Mouse (Mus musculus) ES-E14 (cell line): ENCODE data around the gene Morn5. TPM values are rescaled to one million over a fixed set of nuclear protein-coding genes. Genes with fewer than 3 reads are reported as not detected.

Experiments used
- DNase-seq: peaks from one replicate; pipeline ENCODE4 v3.0.0-alpha.2; 2013; ENCODE audit warnings: low read depth, low spot score
- H3K27ac ChIP-seq: 2 replicates; pipeline ENCODE4 v1.5.1; 2012; ENCODE audit warnings: low read depth, mild to moderate bottlenecking, low read length, moderate library complexity, mixed read lengths; ENCODE audit not compliant: poor library complexity, insufficient read depth, severe bottlenecking
- H3K36me3 ChIP-seq: 2 replicates; pipeline ENCODE4 v1.6.1; 2012; ENCODE audit warnings: mild to moderate bottlenecking, low read length, moderate library complexity, mixed read lengths; ENCODE audit not compliant: control insufficient read depth, poor library complexity, insufficient read depth, severe bottlenecking
- H3K4me1 ChIP-seq, 2 experiments: fragments of 150-350 bp in 1 of 2; sonication (generic) in 1 of 2; 2 replicates each; pipeline ENCODE4 v1.6.1; 2012; ENCODE audit warnings: low read length in 2 of 2, mild to moderate bottlenecking in 1 of 2, mixed read lengths in 1 of 2; ENCODE audit not compliant: control insufficient read depth in 2 of 2, insufficient read depth in 2 of 2, poor library complexity in 1 of 2
- H3K4me3 ChIP-seq, 2 experiments: fragments of 150-350 bp in 1 of 2; sonication (generic) in 1 of 2; 2 replicates each; pipeline ENCODE4 v1.5.1; 2012; ENCODE audit warnings: low read length in 2 of 2, low read depth in 1 of 2, mild to moderate bottlenecking in 1 of 2, mixed read lengths in 1 of 2; ENCODE audit not compliant: insufficient read depth in 1 of 2, poor library complexity in 1 of 2, severe bottlenecking in 1 of 2
- H3K9ac ChIP-seq: 2 replicates; pipeline ENCODE4 v1.6.1; 2012; ENCODE audit warnings: low read depth, mild to moderate bottlenecking, low read length, mixed read lengths; ENCODE audit not compliant: poor library complexity, insufficient read depth, severe bottlenecking
- H3K9me3 ChIP-seq: fragments of 150-350 bp; sonication (generic); 2 replicates; pipeline ENCODE4 v1.6.1; 2012; ENCODE audit warnings: low read depth, mild to moderate bottlenecking, low read length; ENCODE audit not compliant: control insufficient read depth, insufficient read depth
- CHD2 ChIP-seq: IDR thresholded peaks from 2 replicates; pipeline ENCODE4 v1.6.1; 2014; ENCODE audit warnings: mild to moderate bottlenecking, low read depth, low read length, inconsistent platforms
- HCFC1 ChIP-seq: IDR thresholded peaks from 2 replicates; pipeline ENCODE4 v1.6.1; 2012; ENCODE audit warnings: low read length, inconsistent platforms, borderline replicate concordance; ENCODE audit not compliant: insufficient read depth
- MAFK ChIP-seq: IDR thresholded peaks from 2 replicates; pipeline ENCODE4 v1.6.1; 2014; ENCODE audit warnings: mild to moderate bottlenecking, low read depth, low read length, inconsistent platforms; ENCODE audit not compliant: insufficient read depth
- ZC3H11A ChIP-seq: IDR thresholded peaks from 2 replicates; pipeline ENCODE4 v1.6.1; 2012; ENCODE audit warnings: low read depth, mild to moderate bottlenecking, inconsistent platforms, low read length, borderline replicate concordance
- ZNF384 ChIP-seq: IDR thresholded peaks from 2 replicates; pipeline ENCODE4 v1.6.1; 2012; ENCODE audit warnings: low read depth, low read length, inconsistent platforms
- in situ Hi-C, 2 experiments: fragments of 600-800 bp; cut with MboI; formaldehyde crosslinking; loops; one replicate each; pipeline ENCODE4 v1.15.1; 2025; ENCODE audit warnings: low sequenced_read_pairs in 2 of 2, inconsistent platforms in 1 of 2; ENCODE audit not compliant: unreplicated experiment in 2 of 2
- total RNA-seq: library from RNA; depleted of rRNA; stranded (reverse); fragments of 300-350 nt; gene quantifications from 2 replicates; pipeline ENCODE4 v1.2.3, GENCODE M21; 2012

Morn5 gene
- total RNA-seq, 1 experiment: not detected

DNA sequence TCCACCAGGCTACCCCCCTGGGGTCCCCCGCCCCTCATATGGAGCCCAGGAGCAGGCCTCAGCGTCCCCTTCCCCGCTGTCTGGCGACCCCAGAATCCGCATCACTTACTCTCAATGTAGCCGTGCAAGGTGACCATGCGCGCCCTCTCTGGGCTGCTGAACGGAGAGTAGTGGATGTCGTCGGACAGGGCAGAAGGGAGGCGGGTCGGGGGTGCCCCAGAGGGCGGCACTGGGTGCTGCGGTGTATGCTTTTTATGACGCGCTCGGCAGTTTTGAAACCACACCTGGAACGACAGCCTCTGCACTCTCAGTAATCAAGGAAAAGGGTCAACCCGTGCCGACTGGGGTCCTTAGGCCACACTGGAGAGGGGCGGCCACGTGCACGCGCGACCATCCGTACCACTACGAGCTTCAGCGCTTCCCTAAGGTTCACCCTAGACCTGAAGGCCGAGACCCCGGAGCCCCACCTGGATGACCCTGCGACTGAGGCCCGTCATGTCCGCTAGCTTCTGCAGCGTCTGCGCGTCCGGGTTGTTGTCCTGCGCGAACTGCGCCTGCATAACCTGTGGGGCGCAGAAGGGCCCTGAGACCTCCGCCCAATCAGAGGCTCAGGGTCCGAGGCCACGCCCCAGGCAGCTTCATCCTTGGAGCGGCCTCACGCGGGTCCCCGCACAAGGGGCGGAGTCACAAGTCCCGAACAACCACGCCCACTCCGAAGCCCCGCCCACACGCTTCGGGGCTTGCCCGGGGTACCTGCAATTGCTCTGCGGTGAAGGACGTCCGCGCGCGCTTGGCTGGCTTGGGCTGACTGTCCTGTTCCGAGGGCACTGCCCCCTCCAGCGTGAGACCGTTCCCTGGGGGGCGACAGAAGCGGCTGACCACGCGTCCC lies 41.8 kb downstream of the Morn5 start:
- in situ Hi-C loops: no loop called here
- Histone ChIP-seq H3K9ac (peak overlapping the region; percentile 56), H3K27ac (no peak overlapping the region), H3K4me3 (peak overlapping the region; percentile 70 to 83), H3K4me1 (peaks cover 0 to 3% of the 10 kb centered on the region in 2 experiments; a peak in 1 of 4 replicates), H3K9me3 (no peaks in the 10 kb centered on the region), H3K36me3 (no peaks in the 10 kb centered on the region)
- DNase-seq: peak; percentile 95
- TF ChIP-seq CHD2: no peak
- TF ChIP-seq ZNF384: no peak
- no peak for TF ChIP-seq HCFC1
- no peak for TF ChIP-seq ZC3H11A
- TF ChIP-seq MAFK: no peak

GRCm38 (mm10) chr2:36092748-36093147 lies 43.5 kb downstream of the Morn5 start:
- Histone ChIP-seq H3K9me3 (no peaks in the 10 kb centered on the region), H3K27ac (no peak overlapping the region), H3K9ac (no peak overlapping the region), H3K4me1 (peaks cover 0 to 3% of the 10 kb centered on the region in 2 experiments; a peak in 1 of 4 replicates), H3K36me3 (no peaks in the 10 kb centered on the region), H3K4me3 (no peak overlapping the region)
- in situ Hi-C loops: no loop called here
- TF ChIP-seq HCFC1 (no peak), MAFK (no peak), ZNF384 (no peak)
- no peak for DNase-seq

GRCm38 (mm10) chr2:36093301-36093700 lies 44.0 kb downstream of the Morn5 start:
- H3K4me3 ChIP-seq: no peak overlapping the region
- H3K36me3 ChIP-seq: no peaks in the 10 kb centered on the region
- H3K9me3 ChIP-seq: no peaks in the 10 kb centered on the region
- in situ Hi-C loops: no loop called here
- no peak for DNase-seq
- H3K27ac ChIP-seq: no peak overlapping the region
- no peak overlapping the region for H3K9ac ChIP-seq
- peaks cover 0 to 3% of the 10 kb centered on the region in 2 experiments; a peak in 1 of 4 replicates for H3K4me1 ChIP-seq
- TF ChIP-seq ZC3H11A (no peak), CHD2 (no peak), MAFK (no peak), ZNF384 (no peak), HCFC1 (no peak)

GRCm38 (mm10) chr2:36093914-36094475 lies 44.7 kb downstream of the Morn5 start:
- Histone ChIP-seq H3K27ac (no peak overlapping the region), H3K9me3 (no peaks in the 10 kb centered on the region), H3K9ac (no peak overlapping the region), H3K36me3 (no peaks in the 10 kb centered on the region), H3K4me3 (peak overlapping the region; percentile 5 to 29; a peak in 2 of 4 replicates), H3K4me1 (peaks cover 0 to 3% of the 10 kb centered on the region in 2 experiments; a peak in 1 of 4 replicates)
- in situ Hi-C loops: no loop called here
- TF ChIP-seq ZC3H11A: no peak
- no peak for TF ChIP-seq ZNF384
- no peak for TF ChIP-seq HCFC1
- no peak for TF ChIP-seq CHD2
- no peak for TF ChIP-seq MAFK
- DNase-seq: no peak
